Mouse (Mus musculus) E14TG2a.4 (cell line): Measurements from ENCODE around the gene Aadat.
"Not testable (repeated sequence)": the region's sequence is repeated elsewhere in the genome, so short reads cannot be mapped to it uniquely, and the experiment has no call there.

Experiments used
- H3K27me3 ChIP-seq: 2 replicates; pipeline ENCODE4 v1.6.1; 2014; ENCODE audit warnings: low read length, control low read depth; ENCODE audit not compliant: insufficient read depth
- H3K36me3 ChIP-seq: 2 replicates; pipeline ENCODE4 v1.6.1; 2014; ENCODE audit warnings: low read length, control low read depth; ENCODE audit not compliant: insufficient read depth
- H3K4me1 ChIP-seq: replicated peaks from 2 replicates; pipeline ENCODE4 v1.6.1; 2014; ENCODE audit warnings: low read depth, low read length, control low read depth
- H3K4me3 ChIP-seq: replicated peaks from 2 replicates; pipeline ENCODE4 v1.5.1; 2014; ENCODE audit warnings: mild to moderate bottlenecking, low read length
- H3K9me3 ChIP-seq: 2 replicates; pipeline ENCODE4 v1.6.1; 2014; ENCODE audit warnings: low read length, control low read depth
- CTCF ChIP-seq: conservative IDR thresholded peaks from 2 replicates; pipeline ENCODE4 v1.5.1; 2014; ENCODE audit warnings: low read length
- NANOG ChIP-seq: IDR thresholded peaks from 2 replicates; pipeline ENCODE4 v1.6.1; 2014; ENCODE audit warnings: borderline replicate concordance, low read length, mixed read lengths
- POU5F1 ChIP-seq: IDR thresholded peaks from 2 replicates; pipeline ENCODE4 v1.6.1; 2014; ENCODE audit warnings: low read length, borderline replicate concordance

Gene Aadat

DNA sequence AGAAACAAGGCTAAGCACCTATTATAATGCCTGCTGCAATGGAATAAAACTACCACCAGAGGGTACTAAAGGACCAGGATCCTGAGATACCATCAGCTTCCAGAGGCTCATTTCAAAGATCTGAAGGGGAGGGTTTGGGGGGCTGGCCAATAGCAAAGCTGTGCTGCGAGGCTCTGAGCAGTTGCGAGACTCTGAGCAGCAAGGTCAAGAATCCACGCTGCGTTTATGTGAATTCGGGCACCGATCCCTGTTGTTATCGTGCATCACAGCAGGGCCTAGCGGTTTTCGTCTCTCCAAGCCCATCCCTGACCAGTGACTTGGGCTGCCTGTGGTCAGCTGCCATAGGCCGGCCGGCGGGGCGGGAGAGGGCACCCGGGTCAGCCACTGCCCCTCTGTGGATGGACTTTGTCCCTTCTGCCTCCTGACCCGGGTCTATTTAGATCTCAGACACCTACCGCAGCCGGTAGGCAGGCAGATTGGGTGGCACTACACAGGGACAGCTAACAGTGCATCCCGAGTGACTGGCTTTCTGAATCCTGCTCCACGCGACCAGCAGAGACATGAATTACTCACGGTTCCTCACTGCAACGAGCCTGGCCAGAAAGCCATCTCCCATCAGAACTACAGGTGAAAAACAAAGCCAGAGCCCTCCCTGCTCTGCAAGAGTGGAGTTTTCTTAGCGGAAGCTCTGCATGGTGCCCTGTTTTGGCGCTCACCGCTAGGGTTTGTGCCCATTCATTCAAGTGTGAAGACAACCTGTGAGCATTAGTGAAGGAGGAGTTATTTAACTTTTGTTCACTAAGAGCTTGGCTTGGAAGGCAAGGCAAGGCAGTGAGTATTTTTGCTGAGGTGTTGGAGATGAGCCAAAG lies at the start of gene Aadat:
Aadat (plus strand) TSS at position 280 of the 869 bp plus-strand sequence.
- peak within 1 kb of the TSS; percentile 78 for H3K4me3 ChIP-seq
- H3K36me3 ChIP-seq, result no peaks in the 10 kb centered on the region
- H3K27me3 ChIP-seq, result peaks cover 13% of the 10 kb centered on the region; the same call in 1 of the 2 replicates
- no peaks in the 10 kb centered on the region for H3K9me3 ChIP-seq
- no peak for TF ChIP-seq NANOG
- peak; percentile 85 for TF ChIP-seq CTCF
- no peak for TF ChIP-seq POU5F1
- peaks cover 9% of the 10 kb centered on the region for H3K4me1 ChIP-seq

DNA sequence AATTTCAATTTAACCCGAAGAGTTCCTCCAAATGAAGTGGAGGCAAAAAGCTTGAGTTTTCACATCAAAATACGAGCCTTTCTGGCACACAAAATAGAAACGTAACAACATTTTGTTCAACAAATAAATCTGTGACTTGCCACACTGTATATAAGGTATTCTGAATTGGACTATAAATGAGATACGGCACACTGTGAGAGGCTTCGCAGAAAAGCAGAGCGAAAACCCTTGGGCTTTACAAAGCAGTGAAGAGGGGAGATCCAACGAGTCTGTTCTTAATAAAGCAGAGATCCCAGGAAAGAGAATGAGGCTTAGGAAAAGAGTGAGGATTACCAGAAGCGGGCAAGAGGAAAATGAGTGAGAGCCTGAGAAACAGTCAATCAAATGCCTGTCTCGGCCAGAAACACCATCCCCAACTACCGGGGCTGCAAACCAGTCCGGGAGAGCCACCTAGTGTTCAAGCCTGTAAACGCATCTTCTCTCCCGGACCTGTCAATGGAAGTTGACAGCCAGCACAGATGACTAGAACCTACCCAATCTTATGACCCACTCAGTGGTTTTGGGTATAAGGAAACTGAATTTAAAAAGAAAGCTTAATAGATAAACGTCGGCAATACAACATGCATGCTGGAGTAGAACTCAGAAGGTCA lies 38.9 kb upstream of the Aadat start:
- H3K36me3 ChIP-seq, result no peaks in the 10 kb centered on the region
- no peaks in the 10 kb centered on the region for H3K4me1 ChIP-seq
- TF ChIP-seq CTCF, result peak; percentile 67
- TF ChIP-seq NANOG, result no peak
- TF ChIP-seq POU5F1, result no peak
- H3K4me3 ChIP-seq, result no peak overlapping the region
- H3K27me3 ChIP-seq, result peaks cover 11% of the 10 kb centered on the region
- H3K9me3 ChIP-seq, result no peaks in the 10 kb centered on the region

DNA sequence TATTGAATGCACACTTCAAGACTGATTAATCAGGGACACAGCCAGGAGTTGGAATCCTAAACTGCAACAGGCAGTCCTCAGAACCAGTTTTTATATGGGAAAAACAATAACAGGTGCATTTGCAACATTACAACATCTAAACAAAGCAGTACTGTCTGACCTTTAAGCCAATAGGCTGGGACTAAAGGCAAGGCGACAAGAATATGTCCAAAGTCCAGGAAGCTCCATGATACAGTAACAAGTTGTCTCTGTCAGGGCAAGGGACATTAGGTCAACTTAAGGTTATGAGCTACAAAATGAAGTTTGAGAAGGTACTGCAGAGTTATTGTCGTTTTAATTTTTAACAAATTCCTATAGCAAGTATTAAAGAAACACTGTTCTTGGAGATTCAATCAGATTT lies 15.6 kb upstream of the Aadat start:
- no peaks in the 10 kb centered on the region for H3K4me1 ChIP-seq
- TF ChIP-seq CTCF (no peak), POU5F1 (no peak), NANOG (no peak)
- no peaks in the 10 kb centered on the region for H3K36me3 ChIP-seq
- no peaks in the 10 kb centered on the region for H3K9me3 ChIP-seq
- H3K4me3 ChIP-seq, result no peak overlapping the region
- H3K27me3 ChIP-seq, result peaks cover 3% of the 10 kb centered on the region; the same call in 1 of the 2 replicates

DNA sequence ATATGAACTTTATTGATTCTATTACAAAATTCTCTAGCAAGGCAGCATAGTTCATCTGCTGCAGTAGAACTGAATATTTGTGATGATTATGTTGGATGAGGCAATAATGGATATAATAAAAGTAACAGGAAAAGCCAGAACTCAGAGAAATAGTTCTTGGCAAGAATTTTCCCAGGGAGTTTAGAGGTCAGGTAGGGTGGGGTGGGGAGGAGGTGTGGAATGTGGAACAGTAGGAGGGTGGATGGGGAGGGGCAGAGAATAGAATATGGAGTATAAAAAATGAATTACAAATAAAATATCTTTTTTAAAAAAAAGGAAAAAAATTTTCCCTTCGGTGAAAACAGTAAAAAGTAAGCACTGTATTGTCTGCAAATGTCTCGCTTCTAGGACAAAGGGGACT lies 13.9 kb upstream of the Aadat start:
- Histone ChIP-seq H3K36me3 (no peaks in the 10 kb centered on the region), H3K4me3 (no peak overlapping the region), H3K27me3 (peaks cover 3% of the 10 kb centered on the region; the same call in 1 of the 2 replicates), H3K9me3 (no peaks in the 10 kb centered on the region), H3K4me1 (no peaks in the 10 kb centered on the region)
- no peak for TF ChIP-seq NANOG
- TF ChIP-seq POU5F1, result no peak
- no peak for TF ChIP-seq CTCF

DNA sequence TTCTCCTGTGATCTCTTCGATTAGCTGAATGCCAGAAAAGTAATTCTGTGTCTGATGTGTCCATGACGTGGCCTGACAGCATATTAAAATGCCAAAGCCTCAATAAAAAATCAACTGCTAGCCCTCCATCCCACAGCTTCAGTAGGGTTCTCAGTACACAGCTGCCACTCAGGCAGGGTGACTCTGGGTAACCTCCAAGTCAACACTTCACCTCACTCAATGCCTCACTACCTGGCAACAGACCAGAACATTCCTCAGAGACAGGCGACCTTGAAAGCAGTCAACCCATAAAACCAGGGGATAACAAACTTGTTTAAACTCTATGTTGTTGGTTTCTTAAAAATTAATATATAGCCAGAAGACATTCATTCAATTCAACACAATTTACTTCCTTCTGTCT lies 13.3 kb upstream of the Aadat start:
- Histone ChIP-seq H3K9me3 (no peaks in the 10 kb centered on the region), H3K4me3 (no peak overlapping the region), H3K27me3 (peaks cover 3% of the 10 kb centered on the region; the same call in 1 of the 2 replicates), H3K4me1 (no peaks in the 10 kb centered on the region), H3K36me3 (no peaks in the 10 kb centered on the region)
- no peak for TF ChIP-seq POU5F1
- TF ChIP-seq CTCF, result no peak
- no peak for TF ChIP-seq NANOG

DNA sequence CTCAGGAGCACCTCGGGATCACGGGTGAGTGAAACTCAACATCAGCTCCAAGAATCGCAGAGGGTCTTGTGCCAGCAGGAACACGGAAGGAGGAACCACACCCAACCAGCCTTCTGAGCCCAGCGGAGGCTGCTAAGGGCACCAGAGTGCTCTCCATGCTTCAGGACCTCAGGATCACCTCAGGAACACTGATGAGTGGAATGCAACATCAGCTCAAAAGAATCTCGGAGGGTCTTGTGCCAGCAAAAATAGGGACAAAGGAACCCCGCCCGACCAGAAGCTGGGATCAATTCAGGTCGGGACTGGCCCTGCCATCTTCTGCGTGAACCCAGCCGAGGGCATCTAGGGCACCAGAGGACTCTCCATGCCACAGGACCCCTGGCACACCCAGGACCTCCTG lies 11.1 kb upstream of the Aadat start:
- H3K4me1 ChIP-seq, result no peaks in the 10 kb centered on the region

DNA sequence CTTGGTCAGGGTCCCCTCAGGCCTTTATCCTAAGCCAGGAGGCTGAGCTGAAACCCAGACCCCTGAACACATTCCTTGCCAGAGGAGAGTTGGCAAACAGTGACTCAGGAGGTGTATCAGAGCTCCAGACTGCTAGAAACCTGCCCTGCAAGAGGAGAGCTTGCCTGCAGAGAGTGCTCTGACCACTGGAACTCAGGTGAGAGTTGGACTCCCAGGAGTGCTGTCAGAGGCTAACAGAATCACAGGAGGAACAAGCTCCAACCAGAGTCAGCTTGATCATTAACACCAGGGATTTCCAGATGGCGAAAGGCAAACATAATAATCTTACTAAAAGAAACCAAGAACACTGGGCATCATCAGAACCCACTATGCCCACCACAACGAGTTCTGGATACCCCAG lies 10.7 kb upstream of the Aadat start:
- not testable (repeated sequence) for H3K27me3 ChIP-seq, H3K9me3 ChIP-seq, H3K36me3 ChIP-seq

More for the DNA sequence above, 11.1 kb upstream of the Aadat start:
- TF ChIP-seq CTCF (no peak), POU5F1 (no peak), NANOG (no peak)
- H3K36me3 ChIP-seq, result no peaks in the 10 kb centered on the region
- H3K9me3 ChIP-seq, result no peaks in the 10 kb centered on the region
- peaks cover 3% of the 10 kb centered on the region; the same call in 1 of the 2 replicates for H3K27me3 ChIP-seq
- H3K4me3 ChIP-seq, result no peak overlapping the region

DNA sequence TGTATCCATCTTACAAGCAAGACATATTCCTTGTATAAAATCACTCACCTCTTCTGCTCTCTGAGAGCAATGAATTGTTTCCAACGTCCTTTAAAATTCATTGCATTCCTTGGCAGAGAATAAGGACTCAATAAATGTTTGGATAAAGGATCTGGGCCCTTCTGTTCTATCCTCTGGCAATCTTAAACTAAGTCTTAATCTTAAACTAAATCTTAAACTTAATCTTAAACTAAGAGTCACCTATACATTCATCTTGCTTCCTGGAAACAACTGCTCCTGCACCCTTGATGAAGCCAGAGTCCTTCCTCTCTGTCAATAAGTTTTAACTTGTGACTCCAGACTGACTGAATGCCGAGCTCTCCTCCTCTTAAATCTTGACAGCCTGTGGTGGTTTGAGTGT lies 2.6 kb upstream of the Aadat start, which contains the start of gene Gm10283:
Gm10283 (minus strand) TSS at position 101 of the 400 bp plus-strand sequence.
- no peaks in the 10 kb centered on the region for H3K9me3 ChIP-seq
- H3K27me3 ChIP-seq, result peaks cover 13% of the 10 kb centered on the region; the same call in 1 of the 2 replicates
- TF ChIP-seq NANOG, result no peak
- TF ChIP-seq CTCF, result no peak
- no peak for TF ChIP-seq POU5F1
- H3K36me3 ChIP-seq, result no peaks in the 10 kb centered on the region
- peaks cover 9% of the 10 kb centered on the region for H3K4me1 ChIP-seq
- H3K4me3 ChIP-seq, result no peak within 1 kb of the TSS

More for the DNA sequence above, 10.7 kb upstream of the Aadat start:
- H3K4me1 ChIP-seq, H3K4me3 ChIP-seq: not testable (repeated sequence)
